Mouse (Mus musculus): ENCODE results near the gene Anp32a.

- TF ChIP-seq POLR2A (IDR thresholded peaks at IDR 0.05; ENCODE audit: borderline replicate concordance, extremely low read depth, low read depth, low read length) (no peak), CTCF (IDR thresholded peaks at IDR 0.05; ENCODE audit: insufficient read depth, low read length) (no peak)
Measured at GRCm38 (mm10) chr9:62338636-62339191, 2.4 kb upstream of the Anp32a start.
